Mouse (Mus musculus): Measurements from ENCODE around the gene Igf2bp2.

Gene Igf2bp2

GRCm38 (mm10) chr16:22106012-22106584, 57.0 kb downstream of the Igf2bp2 start:
- no peak for DNase-seq (ENCODE audit: low spot score)

- DNase-seq (ENCODE audit: low spot score): no peak
Observed at GRCm38 (mm10) chr16:22100067-22100466, 63.0 kb downstream of the Igf2bp2 start.

- DNase-seq (ENCODE audit: low spot score): no peak
Observed at GRCm38 (mm10) chr16:22097659-22098058, 65.4 kb downstream of the Igf2bp2 start.

GRCm38 (mm10) chr16:22095751-22096150, 67.3 kb downstream of the Igf2bp2 start:
- no peak for DNase-seq (ENCODE audit: low spot score)

- no peak for DNase-seq (ENCODE audit: low spot score)
Observed at GRCm38 (mm10) chr16:22091255-22091783, 71.8 kb downstream of the Igf2bp2 start.

GRCm38 (mm10) chr16:22085411-22085810, 77.7 kb downstream of the Igf2bp2 start:
- DNase-seq (ENCODE audit: low spot score): no peak

- no peak for DNase-seq (ENCODE audit: low spot score)
Observed at GRCm38 (mm10) chr16:22080125-22080710, 82.9 kb downstream of the Igf2bp2 start.

GRCm38 (mm10) chr16:22076620-22076941, 86.5 kb downstream of the Igf2bp2 start:
- peak; percentile 77 for DNase-seq (ENCODE audit: low spot score)

- DNase-seq (ENCODE audit: low spot score): no peak
Observed at GRCm38 (mm10) chr16:22075829-22076619, 87.1 kb downstream of the Igf2bp2 start.

GRCm38 (mm10) chr16:22075067-22075466, 88.0 kb downstream of the Igf2bp2 start:
- DNase-seq (ENCODE audit: low spot score): no peak

GRCm38 (mm10) chr16:22071361-22071760, 91.7 kb downstream of the Igf2bp2 start:
- DNase-seq (ENCODE audit: low spot score): no peak

GRCm38 (mm10) chr16:22067406-22067805, 95.7 kb downstream of the Igf2bp2 start:
- peak; percentile 29 for DNase-seq (ENCODE audit: low spot score)

GRCm38 (mm10) chr16:22065536-22065935, 97.6 kb downstream of the Igf2bp2 start:
- DNase-seq (ENCODE audit: low spot score): no peak

- no peak for DNase-seq (ENCODE audit: low spot score)
Observed at GRCm38 (mm10) chr16:22062284-22062683, 100.8 kb downstream of the Igf2bp2 start.

GRCm38 (mm10) chr16:22061555-22062160, 101.4 kb downstream of the Igf2bp2 start:
- no peak for DNase-seq (ENCODE audit: low spot score)

- DNase-seq (ENCODE audit: low spot score): no peak
Observed at GRCm38 (mm10) chr16:22060416-22060815, 102.7 kb downstream of the Igf2bp2 start.

GRCm38 (mm10) chr16:22058871-22059270, 104.2 kb downstream of the Igf2bp2 start:
- no peak for DNase-seq (ENCODE audit: low spot score)

- no peak for DNase-seq (ENCODE audit: low spot score)
Observed at GRCm38 (mm10) chr16:22057498-22057897, 105.6 kb downstream of the Igf2bp2 start.

- no peak for DNase-seq (ENCODE audit: low spot score)
Observed at GRCm38 (mm10) chr16:22053411-22053810, 109.7 kb downstream of the Igf2bp2 start.

GRCm38 (mm10) chr16:22046739-22047366, 116.2 kb downstream of the Igf2bp2 start:
- DNase-seq (ENCODE audit: low spot score): no peak

GRCm38 (mm10) chr16:22045930-22046329, 117.2 kb downstream of the Igf2bp2 start:
- DNase-seq (ENCODE audit: low spot score): no peak

- DNase-seq (ENCODE audit: low spot score): no peak
Observed at GRCm38 (mm10) chr16:22043830-22044229, 119.3 kb downstream of the Igf2bp2 start.

Measured in lung, postnatal 25 days (tissue).